Mouse (Mus musculus) small intestine, adult 2 months (tissue): ENCODE results near the gene Mymk.

Experiments
- CTCF ChIP-seq: fragments of 200-500 bp; IDR thresholded peaks from 2 replicates; pipeline ENCODE4 v1.5.1; 2012; ENCODE audit warnings: low read depth, mild to moderate bottlenecking, control low read depth, inconsistent platforms, low read length, moderate library complexity, mixed read lengths; ENCODE audit not compliant: insufficient replicate concordance, insufficient read length; ENCODE audit errors: extremely low read depth
- POLR2A ChIP-seq: fragments of 200-500 bp; IDR thresholded peaks from 2 replicates; pipeline ENCODE4 v1.6.1; 2012; ENCODE audit warnings: low read depth, mild to moderate bottlenecking, control low read depth, inconsistent platforms, low read length, moderate library complexity

GRCm38 (mm10) chr2:27106816-27107215 lies 34.8 kb upstream of the Mymk start:
- TF ChIP-seq POLR2A, result no peak
- TF ChIP-seq CTCF, result no peak
